Mouse (Mus musculus) hindbrain, postnatal 0 days (tissue): ENCODE measurements around the gene Dnmt3a. TPM values are rescaled to one million over a fixed set of nuclear protein-coding genes. Genes with fewer than 3 reads are reported as not detected.
A peak's percentile ranks its signal among the peaks of the same experiment; 100 is the strongest.

Source experiments
- ATAC-seq: fragments of 200-750 bp; cut with Nextera tagmentation; 2 replicates; pipeline ENCODE4 v1.8.0; 2017; ENCODE audit warnings: mild to moderate bottlenecking, moderate TSS enrichment, moderate library complexity
- DNase-seq: peaks from one replicate; pipeline ENCODE4 v3.0.0-alpha.2; 2015; ENCODE audit warnings: low spot score
- H3K27ac ChIP-seq: fragments of 300-500 bp; sonication (generic); 2 replicates; pipeline ENCODE4 v1.5.1; 2014; ENCODE audit warnings: mild to moderate bottlenecking
- H3K27me3 ChIP-seq: fragments of 300-500 bp; sonication (generic); 2 replicates; pipeline ENCODE4 v1.6.1; 2014; ENCODE audit warnings: low read length, mixed read lengths; ENCODE audit not compliant: insufficient read depth
- H3K36me3 ChIP-seq: fragments of 300-500 bp; sonication (generic); 2 replicates; pipeline ENCODE4 v1.6.1; 2014; ENCODE audit warnings: low read length, mixed read lengths; ENCODE audit not compliant: insufficient read depth
- H3K4me1 ChIP-seq: fragments of 300-500 bp; sonication (generic); 2 replicates; pipeline ENCODE4 v1.6.1; 2014; ENCODE audit warnings: antibody characterized with exemption, low read length, mixed read lengths; ENCODE audit not compliant: insufficient read depth
- H3K4me2 ChIP-seq: fragments of 300-500 bp; sonication (generic); 2 replicates; pipeline ENCODE4 v1.6.1; 2014; ENCODE audit warnings: low read depth, mild to moderate bottlenecking, low read length, moderate library complexity, mixed read lengths
- H3K4me3 ChIP-seq: fragments of 300-500 bp; sonication (generic); 2 replicates; pipeline ENCODE4 v1.5.1; 2014; ENCODE audit warnings: low read length
- H3K9ac ChIP-seq: fragments of 300-500 bp; sonication (generic); replicated peaks from 2 replicates; pipeline ENCODE4 v1.6.1; 2014; ENCODE audit warnings: mild to moderate bottlenecking, low read length, moderate library complexity, mixed read lengths
- H3K9me3 ChIP-seq: fragments of 300-500 bp; sonication (generic); 2 replicates; pipeline ENCODE4 v1.6.1; 2016; ENCODE audit warnings: low read length, mixed read lengths
- CTCF ChIP-seq: IDR thresholded peaks from 2 replicates; pipeline ENCODE4 v1.5.1; 2016; ENCODE audit warnings: antibody characterized with exemption, control low read depth, low read depth
- WGBS: fragments of 180-500 bp; shearing (Covaris S2); extraction: QIAGEN DNeasy Blood & Tissue Kit; methylation state at CpG from one replicate; pipeline ENCODE4 v1.1.7; 2014; 5-methylcytosine and 5-hydroxymethylcytosine counted together
- polyA plus RNA-seq: library from polyadenylated mRNA; unstranded; fragments of >200 nt; fragmentation: Nextera tagmentation; extraction: Ambion mirVana; gene quantifications from 2 replicates; pipeline ENCODE4 v1.2.1, GENCODE M21; 2015
- total RNA-seq: library from RNA; depleted of rRNA; stranded (reverse); fragments of >200 nt; gene quantifications from 2 replicates; pipeline ENCODE4 v1.2.3, GENCODE M21; 2014

The Dnmt3a gene
- total and polyA plus RNA-seq, 2 experiments from 2014 or later: 81.8 to 134 TPM

- Histone ChIP-seq H3K9me3 (no peaks in the 10 kb centered on the region), H3K27me3 (no peaks in the 10 kb centered on the region), H3K27ac (no peak overlapping the region), H3K9ac (no peak overlapping the region), H3K4me1 (no peaks in the 10 kb centered on the region), H3K4me3 (no peak overlapping the region), H3K4me2 (no peak overlapping the region), H3K36me3 (peaks cover 38% of the 10 kb centered on the region)
- 92% methylated on average over 4 of the region's 4 CpGs for WGBS
- DNase-seq: no peak
- TF ChIP-seq CTCF: no peak
- ATAC-seq: no peak
Observed at GRCm38 (mm10) chr12:3877376-3877775, 71.6 kb downstream of the Dnmt3a start.

- 85% methylated on average over 3 of the region's 3 CpGs for WGBS
- ATAC-seq: no peak
- Histone ChIP-seq H3K9me3 (no peaks in the 10 kb centered on the region), H3K27me3 (no peaks in the 10 kb centered on the region), H3K36me3 (peaks cover 22% of the 10 kb centered on the region; the same call in 1 of the 2 replicates), H3K27ac (no peak overlapping the region), H3K4me2 (no peak overlapping the region), H3K9ac (no peak overlapping the region), H3K4me1 (peaks cover 12% of the 10 kb centered on the region), H3K4me3 (no peak overlapping the region)
- no peak for TF ChIP-seq CTCF
- DNase-seq: no peak
Observed at GRCm38 (mm10) chr12:3881474-3881873, 75.7 kb downstream of the Dnmt3a start.

- no peak overlapping the region for H3K4me2 ChIP-seq
- WGBS: 24% methylated on average over 9 of the region's 9 CpGs
Observed at GRCm38 (mm10) chr12:3884892-3885493, 79.2 kb downstream of the Dnmt3a start.

GRCm38 (mm10) chr12:3886601-3887000 lies 80.8 kb downstream of the Dnmt3a start:
- 37% methylated on average over 2 of the region's 2 CpGs for WGBS
- TF ChIP-seq CTCF: no peak
- peaks cover 48% of the 10 kb centered on the region for H3K4me1 ChIP-seq
- no peaks in the 10 kb centered on the region for H3K9me3 ChIP-seq
- ATAC-seq (no peak), DNase-seq (no peak)
- no peaks in the 10 kb centered on the region for H3K27me3 ChIP-seq
- no peak overlapping the region for H3K4me3 ChIP-seq
- peak overlapping the region; percentile 90 for H3K27ac ChIP-seq
- peaks cover 6% of the 10 kb centered on the region; the same call in 1 of the 2 replicates for H3K36me3 ChIP-seq
- H3K4me2 ChIP-seq: no peak overlapping the region
- H3K9ac ChIP-seq: no peak overlapping the region

More at GRCm38 (mm10) chr12:3884892-3885493, 79.2 kb downstream of the Dnmt3a start:
- no peak for ATAC-seq
- Histone ChIP-seq H3K9ac (no peak overlapping the region), H3K36me3 (peaks cover 7% of the 10 kb centered on the region; the same call in 1 of the 2 replicates), H3K4me1 (peaks cover 43% of the 10 kb centered on the region), H3K9me3 (no peaks in the 10 kb centered on the region), H3K27ac (peak overlapping the region; percentile 90; the same call in 1 of the 2 replicates), H3K4me3 (no peak overlapping the region), H3K27me3 (no peaks in the 10 kb centered on the region)
- DNase-seq: no peak
- no peak for TF ChIP-seq CTCF

- Histone ChIP-seq H3K9me3 (no peaks in the 10 kb centered on the region), H3K4me3 (no peak overlapping the region), H3K36me3 (no peaks in the 10 kb centered on the region), H3K27ac (peak overlapping the region; percentile 90), H3K9ac (0 out of 2 replicates have a peak overlapping the region, but pooled peaks have one; percentile 4), H3K27me3 (no peaks in the 10 kb centered on the region), H3K4me2 (peak overlapping the region; percentile 0; the same call in 1 of the 2 replicates), H3K4me1 (peaks cover 58% of the 10 kb centered on the region)
- 12% methylated on average over 4 of the region's 4 CpGs for WGBS
- peak; percentile 89 for ATAC-seq
- peak; percentile 92 for DNase-seq
- TF ChIP-seq CTCF: no peak
Observed at GRCm38 (mm10) chr12:3887515-3888325, 81.9 kb downstream of the Dnmt3a start.

GRCm38 (mm10) chr12:3889875-3890635 lies 84.2 kb downstream of the Dnmt3a start:
- Histone ChIP-seq H3K4me2 (no peak overlapping the region), H3K4me3 (no peak overlapping the region), H3K9ac (no peak overlapping the region), H3K27ac (peak overlapping the region; percentile 90; the same call in 1 of the 2 replicates), H3K27me3 (no peaks in the 10 kb centered on the region), H3K9me3 (no peaks in the 10 kb centered on the region), H3K36me3 (no peaks in the 10 kb centered on the region), H3K4me1 (peaks cover 57% of the 10 kb centered on the region)
- no peak for TF ChIP-seq CTCF
- 27% methylated on average over 7 of the region's 7 CpGs for WGBS
- no peak for ATAC-seq
- DNase-seq: peak; percentile 21
